Mouse (Mus musculus) cerebellum, postnatal 4 days (tissue): ENCODE data around the gene Il23r.

Experiments used
- DNase-seq, 2 experiments: peaks; one replicate each; pipeline ENCODE4 v3.0.0; 2022; ENCODE audit warnings: low spot score in 2 of 2, mixed read lengths in 1 of 2

The Il23r gene

DNA sequence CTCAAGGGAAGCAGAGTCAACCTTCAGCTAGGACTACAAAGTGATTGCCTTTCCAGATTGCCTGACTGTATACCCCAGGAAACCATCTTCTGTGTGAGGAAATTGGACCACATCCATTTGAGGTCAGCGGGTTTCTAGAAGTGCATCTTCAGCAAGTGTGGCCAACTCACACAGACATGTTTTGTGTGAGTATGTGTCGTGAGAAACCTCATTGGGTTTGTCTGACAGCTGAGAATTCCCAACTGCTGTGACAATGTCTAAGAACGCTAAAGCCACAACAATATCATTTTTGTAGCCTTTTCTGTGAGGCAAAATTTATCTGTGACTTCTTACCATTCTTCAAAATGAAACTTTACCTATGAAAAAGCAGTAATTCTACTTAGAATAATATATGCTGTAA, 59.8 kb downstream of the Il23r start:
- no peak for DNase-seq

DNA sequence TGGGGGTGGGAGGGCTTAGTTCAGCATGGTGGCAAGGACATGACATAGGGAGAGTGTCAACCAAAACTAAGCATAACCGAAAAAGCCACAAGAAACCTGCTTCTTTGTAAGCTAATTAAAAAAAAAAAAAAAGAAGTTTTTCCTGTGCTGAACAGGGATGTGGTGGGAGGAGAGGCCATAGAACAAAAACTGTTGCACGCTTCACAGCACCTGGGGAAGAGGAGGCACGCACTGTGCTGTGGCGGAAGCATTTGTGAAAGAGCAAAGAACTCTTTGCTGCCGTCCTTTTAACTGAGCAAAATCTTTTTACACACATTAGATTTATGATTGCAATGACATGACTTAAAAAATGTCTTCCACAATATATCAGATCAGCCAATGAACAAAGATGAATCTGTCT, 69.9 kb downstream of the Il23r start:
- DNase-seq: no peak

DNA sequence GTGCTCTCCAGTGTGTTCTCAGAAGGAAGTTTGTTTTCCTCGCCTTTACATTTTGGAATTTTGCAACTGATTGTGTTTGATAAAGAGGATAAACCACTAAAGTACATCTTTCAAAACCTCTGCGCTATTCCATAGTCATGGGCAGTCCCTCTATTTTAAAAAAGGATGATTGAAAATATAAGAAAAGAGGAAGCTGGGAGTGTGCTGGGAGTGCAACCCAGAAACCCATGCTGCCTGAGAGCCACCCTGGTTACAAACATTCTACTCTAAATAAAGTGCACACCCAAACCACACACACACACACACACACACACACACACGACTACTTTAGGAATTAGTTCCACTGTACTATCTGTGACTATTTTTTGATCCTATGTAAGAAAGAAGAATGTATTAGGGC, 75.1 kb downstream of the Il23r start:
- no peak for DNase-seq

DNA sequence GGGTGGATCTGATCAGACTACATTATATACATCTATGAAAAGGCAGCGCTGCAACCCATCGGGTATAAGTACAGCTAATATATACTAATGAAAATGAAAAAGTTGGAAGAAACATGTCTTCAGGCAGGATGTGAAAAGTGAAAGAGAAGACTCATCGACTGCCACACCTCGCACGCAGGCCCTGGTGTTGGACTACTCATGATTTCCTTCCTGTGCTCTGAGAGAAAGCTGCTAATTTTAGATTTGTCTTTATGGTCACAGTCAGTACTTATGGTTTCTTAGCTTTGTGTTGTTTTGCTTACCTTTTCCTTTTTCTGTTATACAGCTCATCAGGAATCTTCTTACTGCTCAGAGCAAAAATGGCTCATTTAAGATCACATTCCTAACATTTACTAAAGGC, 76.4 kb downstream of the Il23r start:
- DNase-seq: no peak

DNA sequence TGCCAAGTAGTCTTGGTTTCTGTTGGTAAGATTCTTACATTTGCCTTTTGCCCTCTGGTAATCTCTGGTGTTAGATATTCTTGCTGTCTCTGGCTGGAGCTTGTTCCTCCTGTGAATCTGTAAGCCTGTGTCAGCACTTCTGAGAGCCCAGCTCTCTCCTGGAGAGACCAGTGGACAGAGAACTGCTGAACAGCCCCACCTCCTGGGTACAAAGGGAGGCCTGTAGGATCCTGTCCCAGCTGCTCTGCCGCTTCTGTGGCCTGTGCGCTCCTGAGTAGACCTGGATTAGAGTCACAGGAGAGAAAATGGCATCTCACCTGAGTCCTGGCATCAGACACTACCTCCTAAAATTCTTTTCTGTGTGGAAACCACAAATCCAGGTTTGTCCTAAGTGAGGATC, 78.3 kb downstream of the Il23r start:
- no peak for DNase-seq

DNA sequence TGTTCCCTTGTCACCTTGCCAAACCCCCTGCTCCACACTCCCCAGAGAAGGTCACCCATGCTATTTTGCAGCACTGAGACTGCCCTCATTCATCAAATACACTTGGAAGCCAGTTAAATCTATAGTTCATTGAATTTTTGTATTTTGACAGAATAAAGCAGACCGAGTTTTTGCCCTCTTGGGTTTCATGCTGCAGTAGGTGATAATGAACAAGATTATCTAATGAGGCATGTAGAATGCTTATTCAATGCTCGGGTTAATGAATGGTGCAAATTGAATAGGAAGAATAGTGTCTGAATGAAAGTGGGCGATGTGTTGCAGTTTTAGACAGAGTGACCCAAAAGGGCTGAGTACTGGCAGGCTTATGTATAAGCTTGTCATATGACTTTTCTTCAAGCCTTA, 86.4 kb downstream of the Il23r start:
- no peak for DNase-seq

DNA sequence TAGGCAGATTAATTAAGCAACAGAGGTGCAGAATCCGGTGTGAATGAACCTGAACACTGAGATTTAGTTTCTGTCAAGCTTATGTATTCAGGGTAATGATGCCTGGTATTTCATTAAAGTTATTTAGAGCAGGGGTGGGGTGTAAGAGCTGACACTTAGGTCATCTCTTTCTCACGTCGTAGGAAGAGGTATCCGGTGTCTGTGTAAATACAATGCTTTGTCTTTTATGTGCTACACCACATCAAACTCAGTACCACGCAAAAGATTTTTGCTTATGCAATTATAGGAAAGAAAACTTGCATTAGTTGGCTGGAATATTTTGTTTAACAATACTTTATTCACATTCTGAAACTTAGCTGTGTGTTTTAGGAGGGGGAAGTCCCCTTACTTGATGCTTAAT, 92.1 kb downstream of the Il23r start:
- no peak for DNase-seq

DNA sequence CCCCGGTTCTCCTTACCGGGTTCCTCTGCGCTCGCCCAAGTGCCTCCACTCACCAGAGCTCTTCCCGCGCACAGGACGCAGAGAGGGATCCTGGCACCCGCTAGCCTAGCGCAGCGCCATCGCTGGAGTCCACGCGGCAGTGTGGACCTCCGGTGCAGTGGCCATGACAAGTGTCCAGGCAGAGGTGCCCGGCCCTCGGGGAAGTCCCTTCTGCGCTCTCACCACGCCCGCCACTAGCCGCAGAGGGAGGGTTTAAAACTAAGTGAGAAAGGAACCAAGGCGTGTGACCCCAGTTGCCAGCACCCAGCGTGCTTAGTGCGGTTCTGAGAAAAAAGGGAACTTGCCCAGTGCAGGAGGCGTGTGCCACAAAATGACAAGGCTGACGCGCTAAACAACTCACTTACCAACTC, 115.7 kb downstream of the Il23r start, which contains the start of gene Il12rb2:
TSS of gene Il12rb2 (minus strand) at position 207 of the 410 bp plus-strand sequence.
- DNase-seq: peak in 1 of 2 experiments; percentile 1
